Mouse (Mus musculus) urinary bladder, postnatal 14 days (tissue): Measurements from ENCODE around the gene Sppl2c.

Source experiments
- DNase-seq: peaks from one replicate; pipeline ENCODE4 v3.0.0; 2021; ENCODE audit warnings: low spot score

Sppl2c gene

DNA sequence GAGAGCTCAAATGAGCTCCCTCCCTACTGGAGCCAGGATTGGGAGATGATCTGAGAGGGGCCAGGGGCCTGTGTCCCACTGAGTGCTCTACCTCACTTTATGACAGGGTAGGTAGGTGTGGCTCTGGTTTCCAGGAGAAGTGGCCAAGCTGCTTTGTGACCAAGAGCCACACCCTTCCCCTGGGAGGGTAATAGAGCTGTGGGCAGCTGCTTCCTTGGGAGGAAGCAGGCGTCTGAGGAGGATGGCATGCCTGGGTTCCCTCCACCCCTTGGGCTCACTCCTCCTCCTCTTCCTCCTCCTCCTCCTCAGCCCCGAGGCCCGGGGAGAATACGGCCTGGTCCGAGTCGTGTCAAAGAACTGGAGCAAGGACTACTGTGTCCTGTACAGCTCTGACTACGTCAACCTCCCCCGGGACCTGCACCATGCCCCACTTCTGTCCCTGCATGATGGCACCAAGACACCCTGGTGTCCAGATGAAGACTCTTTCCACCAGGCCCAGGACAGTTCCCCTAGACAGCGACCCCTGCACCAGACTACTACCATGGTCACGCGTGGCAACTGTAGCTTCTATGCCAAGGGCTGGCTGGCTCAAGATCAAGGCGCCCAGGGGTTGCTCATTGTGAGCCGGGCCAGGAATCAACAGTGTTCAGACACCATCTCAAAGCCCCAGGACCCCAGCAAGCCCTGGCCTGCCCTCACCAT lies at the start of gene Sppl2c:
Gene Sppl2c (plus strand): TSS at position 193 of the 702 bp plus-strand sequence.
- DNase-seq, result no peak

- DNase-seq, result no peak
Observed at GRCm38 (mm10) chr11:104138976-104139375, 47.2 kb upstream of the Sppl2c start.

DNA sequence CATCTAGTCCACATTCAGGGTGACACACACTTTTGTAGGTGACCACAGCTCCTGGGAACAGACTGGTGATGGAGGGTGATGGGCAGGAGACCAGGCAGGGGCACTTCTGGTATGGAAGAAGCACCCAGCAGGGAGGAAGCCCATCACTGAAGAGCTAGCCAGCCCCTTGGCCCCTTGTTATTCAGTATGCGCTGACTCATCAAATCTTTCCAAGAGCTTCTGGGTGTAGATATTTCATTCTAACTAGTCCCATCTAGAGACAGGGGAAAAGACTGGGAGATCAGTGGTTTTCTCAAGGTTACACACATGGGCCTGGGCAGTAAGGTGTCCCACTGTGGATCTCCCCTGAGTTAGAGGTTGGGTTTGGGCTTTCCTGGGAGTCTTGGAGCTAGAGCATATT lies 41.2 kb upstream of the Sppl2c start:
- no peak for DNase-seq

DNA sequence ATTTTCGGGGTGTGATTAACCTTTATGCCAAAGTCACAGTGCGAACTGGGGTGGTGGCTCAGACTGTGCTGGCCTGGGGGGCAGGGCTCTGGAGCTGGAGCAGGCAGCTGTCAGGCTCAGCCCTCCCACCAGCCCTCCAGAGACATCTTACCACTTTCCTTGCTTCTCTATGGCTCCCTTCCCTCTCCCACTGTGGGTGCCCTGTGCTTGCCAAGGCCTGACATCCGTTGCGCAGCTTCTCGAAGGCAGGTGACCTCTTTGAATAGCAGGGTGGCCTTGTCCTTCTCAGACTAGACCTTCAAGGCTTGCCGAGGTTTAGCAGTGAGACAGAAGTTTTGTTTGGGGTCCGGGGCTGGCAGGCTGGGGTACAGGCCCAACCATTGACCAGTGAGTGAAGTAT lies 37.3 kb upstream of the Sppl2c start:
- no peak for DNase-seq

DNA sequence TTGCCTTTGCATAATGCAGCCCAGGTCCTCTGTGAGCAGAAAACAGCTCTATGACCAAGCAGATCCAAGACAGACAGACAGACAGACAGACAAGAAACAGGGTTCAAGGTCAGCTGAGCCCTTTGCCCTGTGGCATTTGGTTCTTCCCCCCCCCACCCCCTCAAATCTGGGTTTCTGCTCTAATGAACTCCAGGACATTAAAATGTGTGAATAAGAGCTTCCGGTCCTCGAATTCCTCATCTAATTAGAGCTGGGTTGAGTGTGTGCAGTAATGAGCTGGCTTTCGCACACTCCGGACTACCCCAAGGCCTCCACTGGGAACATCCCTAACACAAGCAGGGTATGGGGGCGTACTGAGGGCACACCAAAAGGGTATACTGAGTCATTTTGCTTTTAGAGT lies 35.2 kb upstream of the Sppl2c start:
- no peak for DNase-seq

DNA sequence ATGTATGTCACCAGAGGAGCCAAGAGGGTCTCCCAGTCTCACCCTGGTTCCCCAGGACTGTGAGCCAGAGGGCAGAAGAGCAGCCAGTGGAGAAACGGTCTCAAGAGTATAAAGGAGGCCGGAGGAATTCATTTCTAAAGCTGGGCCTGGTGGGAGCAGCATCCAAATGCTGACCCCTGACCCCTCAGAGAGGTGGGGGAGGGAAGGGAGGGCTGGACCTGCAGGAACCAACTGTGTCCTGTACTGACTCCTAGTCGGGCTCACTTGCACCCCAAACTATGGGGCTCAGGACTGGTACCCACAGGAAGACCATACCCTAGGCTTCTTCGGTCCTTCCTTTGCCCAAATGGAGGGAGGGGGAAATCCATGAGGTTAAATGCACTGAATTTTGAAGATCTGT lies 31.8 kb upstream of the Sppl2c start:
- DNase-seq, result no peak

DNA sequence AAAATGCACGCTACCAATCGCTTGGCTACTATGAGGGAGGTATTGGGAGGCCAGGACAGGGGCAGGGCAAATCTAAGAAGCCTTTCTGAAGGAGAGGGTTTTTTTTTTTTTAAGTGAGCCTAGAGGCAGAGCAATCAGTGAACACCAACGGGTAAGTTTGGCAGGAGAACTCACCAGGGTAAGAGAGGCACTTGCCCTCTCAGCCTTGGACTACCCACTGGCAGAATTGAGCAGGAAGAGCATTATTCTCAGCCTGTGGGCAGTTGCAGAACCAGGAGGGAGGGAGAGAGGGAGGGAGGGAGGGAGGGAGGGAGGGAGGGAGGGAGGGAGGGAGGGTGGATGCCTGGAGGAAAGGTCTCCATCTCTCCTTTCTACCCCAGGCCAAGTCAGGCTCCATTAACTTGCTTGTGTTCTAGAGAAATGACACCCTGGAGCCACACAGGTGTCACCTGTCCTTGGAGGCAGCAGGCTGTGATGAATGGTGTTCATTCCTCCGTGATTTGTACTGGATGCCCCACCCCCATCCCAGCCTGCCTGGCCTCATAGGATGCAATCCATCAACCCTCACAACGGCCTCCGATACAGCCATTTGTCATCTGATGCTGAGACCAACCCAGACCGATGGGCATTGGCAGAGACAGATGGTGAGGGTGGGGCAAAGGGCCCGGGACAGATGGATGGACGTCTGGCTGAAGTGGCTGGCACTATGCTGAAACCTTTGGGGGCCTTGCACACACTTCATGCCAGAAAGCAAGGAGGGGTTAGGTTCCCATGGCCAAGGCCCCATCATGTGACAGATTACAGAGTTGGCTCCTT lies 31.1 kb upstream of the Sppl2c start:
- DNase-seq, result no peak

DNA sequence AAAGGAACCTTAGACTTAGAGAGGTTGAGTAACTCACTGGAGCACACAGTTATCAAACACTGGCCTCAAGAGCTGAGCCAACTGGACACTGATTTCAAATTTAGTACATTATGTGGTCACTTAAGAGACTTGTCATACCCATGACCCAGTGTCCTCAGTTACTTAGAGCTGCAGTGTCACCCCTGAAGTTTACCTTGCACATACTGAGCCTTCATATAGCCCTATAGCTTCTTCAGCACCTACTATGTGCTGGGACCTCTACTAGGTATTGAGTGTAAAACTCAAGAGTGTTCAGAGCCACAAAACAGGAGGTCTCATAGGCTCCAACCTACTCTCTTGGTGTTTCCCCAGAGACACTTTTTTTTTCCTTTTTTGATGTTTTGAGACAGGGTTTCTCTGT lies 30.2 kb upstream of the Sppl2c start:
- DNase-seq, result no peak

GRCm38 (mm10) chr11:104156391-104156790 lies 29.7 kb upstream of the Sppl2c start:
- no peak for DNase-seq

- DNase-seq, result peak; percentile 44
Observed at GRCm38 (mm10) chr11:104157603-104158259, 28.4 kb upstream of the Sppl2c start.

DNA sequence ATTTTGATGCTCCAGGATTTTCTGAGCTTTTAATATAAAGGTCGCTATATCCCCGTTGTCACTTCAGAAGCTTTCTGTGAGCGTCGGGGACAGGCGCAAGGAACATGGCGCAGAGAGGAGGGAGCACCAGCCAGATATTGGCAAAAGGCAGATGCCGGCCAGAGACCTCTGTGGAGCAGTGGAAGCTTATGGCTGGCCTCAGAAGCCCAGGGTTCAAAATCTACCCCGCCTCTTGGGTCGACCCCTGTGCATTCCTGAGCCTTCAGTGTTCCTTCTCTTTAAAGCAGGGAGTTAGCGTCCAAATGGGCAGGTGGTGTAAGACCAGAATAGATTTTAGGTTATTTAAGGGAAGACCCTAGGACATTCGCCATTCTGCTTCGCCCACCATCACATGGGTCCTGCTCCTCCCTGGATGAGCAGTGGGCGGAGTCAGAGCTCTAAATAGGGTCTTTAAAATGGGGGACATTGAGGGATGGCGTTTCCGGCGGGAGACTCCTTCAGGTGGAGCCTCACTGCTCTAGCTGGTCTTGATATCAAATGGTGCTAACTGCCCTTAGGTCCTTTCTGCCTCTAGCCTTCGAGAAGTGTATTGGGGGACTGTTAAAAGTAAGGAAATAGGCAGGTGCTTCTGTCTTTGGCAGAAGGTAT lies 27.7 kb upstream of the Sppl2c start:
- DNase-seq, result no peak

- no peak for DNase-seq
Observed at GRCm38 (mm10) chr11:104159769-104160272, 26.3 kb upstream of the Sppl2c start.

DNA sequence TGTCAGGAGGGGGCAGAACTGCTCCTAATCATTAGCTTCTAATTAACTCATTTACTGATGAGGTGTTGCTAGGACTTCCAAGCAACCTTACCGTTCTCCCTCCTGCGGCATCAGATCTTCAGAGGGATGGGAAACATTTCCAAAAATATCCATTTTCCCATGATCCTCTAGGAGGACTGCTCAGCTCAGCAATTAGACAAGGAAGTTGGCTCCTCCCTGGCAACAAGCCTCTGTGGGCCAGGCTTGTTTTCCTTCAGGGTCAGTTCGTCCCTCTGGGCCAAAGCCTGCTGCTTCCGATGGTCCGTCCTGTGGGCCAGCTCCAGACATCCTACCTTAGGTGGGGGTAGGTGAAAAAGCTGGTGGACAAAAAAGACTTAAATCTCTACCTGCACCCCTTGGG lies 25.0 kb upstream of the Sppl2c start:
- no peak for DNase-seq

DNA sequence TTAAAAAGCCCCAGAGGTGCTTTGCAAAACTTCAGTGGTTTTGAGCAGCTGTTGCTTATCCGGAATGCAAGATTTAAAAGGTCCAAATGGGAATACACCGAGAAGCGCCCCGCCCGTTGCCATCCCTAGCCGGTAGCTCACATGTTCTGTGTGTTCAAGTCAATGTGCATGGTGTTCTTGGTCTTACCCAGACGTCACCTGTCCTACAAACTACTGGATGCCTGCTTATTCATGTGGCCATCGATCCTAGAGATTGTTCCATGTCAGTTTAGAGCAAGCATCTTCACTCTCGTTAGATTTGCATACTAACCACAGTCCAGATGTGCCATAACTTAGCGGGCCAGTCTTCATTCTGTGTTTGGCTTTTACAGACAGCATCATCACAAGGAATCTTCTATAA lies 21.9 kb upstream of the Sppl2c start:
- DNase-seq, result no peak

DNA sequence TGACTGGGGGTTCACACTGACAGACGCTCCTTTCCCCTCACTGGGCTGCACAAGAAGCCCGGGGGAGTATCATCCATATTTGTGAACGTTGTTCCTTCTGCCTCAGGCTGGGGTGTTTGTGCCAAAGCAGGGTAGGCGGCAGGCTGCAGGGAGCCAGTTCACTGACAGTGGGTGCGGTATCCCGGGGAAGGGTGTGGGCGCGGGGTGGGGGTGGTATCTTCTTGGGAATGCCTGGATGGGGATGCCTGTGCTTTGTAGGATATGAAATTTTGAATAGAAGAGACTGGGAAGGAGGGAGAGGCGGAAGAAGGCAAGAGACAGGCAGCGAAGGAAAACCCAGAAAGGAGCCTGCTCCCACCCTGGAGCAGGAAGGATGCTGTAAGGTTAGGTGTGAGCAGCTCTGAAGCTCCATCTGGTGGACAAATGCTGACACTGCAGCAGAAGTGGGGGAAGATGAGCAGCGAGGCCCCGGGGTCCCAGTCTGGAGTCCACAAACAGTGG lies 14.8 kb upstream of the Sppl2c start:
- DNase-seq, result peak; percentile 49

DNA sequence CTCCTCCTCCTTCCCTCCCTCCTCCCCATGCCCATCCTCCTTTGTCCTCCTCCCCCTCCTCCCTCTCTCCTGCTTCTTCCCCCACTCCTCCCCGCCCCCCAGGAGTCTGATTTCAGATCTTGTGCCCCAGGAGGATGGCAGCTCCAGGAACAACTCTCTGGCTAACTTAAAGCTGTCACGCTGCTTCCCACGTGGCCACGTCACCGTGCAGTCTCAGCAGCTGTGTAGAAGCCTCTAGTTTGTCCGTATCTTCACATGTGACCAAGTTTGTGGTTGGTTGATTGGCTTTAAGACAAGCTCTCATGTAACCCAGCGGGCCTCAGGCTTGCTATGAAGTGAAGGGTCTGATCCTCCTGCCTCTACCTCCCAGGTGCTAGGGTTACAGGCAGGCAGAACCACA lies 7.2 kb upstream of the Sppl2c start:
- no peak for DNase-seq

DNA sequence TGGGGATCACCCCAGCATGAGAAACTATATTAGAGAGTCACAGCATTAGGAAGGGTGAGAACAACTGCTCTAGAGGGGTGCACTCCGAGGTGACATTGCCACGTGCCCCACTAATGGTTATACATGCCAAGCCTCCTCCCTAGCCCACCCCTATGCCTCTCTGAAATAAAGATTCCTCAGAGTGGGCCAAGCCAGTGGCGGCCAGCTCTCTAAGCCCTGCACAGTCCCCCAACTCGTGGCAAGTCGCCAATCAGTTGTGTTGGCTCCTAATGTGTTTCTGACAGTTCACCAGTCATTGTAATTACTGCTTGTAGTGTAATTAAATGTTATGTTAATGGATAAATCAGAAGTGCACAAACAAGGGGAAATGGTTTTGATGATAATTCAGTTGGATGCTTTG lies 6.3 kb upstream of the Sppl2c start:
- no peak for DNase-seq

GRCm38 (mm10) chr11:104182141-104182540 lies 4.0 kb upstream of the Sppl2c start:
- DNase-seq, result no peak

DNA sequence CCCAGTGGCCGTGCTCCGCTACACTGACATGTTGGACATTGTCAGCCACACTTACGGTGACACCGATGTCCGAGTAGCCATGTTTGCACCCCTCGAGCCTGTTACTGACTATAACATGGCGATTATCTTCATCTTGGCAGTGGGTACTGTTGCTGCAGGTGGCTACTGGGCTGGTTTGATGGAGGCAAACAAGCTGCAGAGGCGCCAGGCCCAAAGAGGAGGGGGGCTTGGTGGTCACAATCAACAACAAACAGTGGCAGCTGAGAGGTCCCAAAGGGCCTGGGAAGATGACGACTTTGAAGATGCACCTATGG lies 667 bp downstream of the Sppl2c start:
- no peak for DNase-seq

DNA sequence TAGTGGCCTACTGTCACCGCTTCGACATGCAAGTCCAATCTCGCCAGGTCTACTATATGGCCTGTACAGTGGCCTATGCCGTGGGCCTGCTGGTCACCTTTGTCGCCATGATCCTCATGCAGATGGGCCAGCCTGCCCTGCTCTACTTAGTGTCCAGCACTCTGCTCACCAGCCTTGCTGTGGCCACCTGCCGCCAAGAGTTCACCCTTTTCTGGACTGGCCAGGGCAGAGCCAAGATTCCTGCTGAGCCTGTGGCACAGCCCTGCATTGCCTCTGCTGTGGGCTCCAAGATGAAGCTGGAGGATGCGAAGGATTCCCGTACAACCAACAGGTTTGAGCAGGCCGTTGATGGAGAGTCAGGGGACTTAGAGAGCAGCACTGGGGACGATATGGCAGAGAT lies 1.6 kb downstream of the Sppl2c start:
- no peak for DNase-seq

DNA sequence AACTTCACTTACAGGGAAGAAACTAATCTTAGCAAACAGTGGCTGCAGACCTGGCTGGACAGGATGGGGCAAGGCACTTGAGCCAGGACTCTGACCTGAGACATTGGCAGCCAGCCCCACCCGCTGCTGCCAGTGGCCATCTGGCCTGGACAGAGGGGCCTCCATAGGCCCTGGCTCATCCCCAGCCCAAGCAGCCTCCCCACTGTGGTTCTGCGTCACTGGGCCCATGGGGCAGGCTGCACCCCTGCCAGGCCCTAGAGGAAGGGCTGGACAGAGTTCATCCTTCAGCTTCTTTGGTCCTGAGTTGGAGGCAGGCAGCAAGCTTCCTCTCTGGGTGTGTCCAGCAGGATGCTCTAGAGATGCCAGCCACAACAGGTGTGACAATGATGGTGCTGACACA lies 3.9 kb downstream of the Sppl2c start:
- DNase-seq, result no peak

DNA sequence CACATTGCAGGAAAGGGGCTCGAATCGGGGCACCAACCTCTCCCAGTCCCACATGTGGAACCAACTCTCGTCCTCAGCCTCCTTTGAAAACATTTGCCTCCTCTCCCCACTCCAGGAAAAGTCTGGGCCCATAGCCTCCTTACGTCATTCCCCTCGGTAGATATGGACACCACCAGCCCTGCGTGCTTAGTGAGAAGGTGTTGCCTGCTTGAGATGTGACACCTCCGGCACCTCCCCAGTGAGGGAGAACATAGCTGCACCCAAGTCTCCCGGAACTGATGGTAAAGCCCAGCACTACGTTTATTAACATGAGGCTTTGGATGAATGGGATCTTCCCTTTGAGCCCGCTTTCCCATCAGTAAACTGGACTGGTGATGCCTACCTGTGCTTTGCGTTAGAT lies 9.3 kb downstream of the Sppl2c start:
- DNase-seq, result no peak
